Mouse (Mus musculus): ENCODE data around the gene Gpr107. TPM values are rescaled to one million over a fixed set of nuclear protein-coding genes. Genes with fewer than 3 reads are reported as not detected.

Gpr107 gene
- total RNA-seq, 2 experiments from 2014 or later: 42.5 to 48.2 TPM

DNA sequence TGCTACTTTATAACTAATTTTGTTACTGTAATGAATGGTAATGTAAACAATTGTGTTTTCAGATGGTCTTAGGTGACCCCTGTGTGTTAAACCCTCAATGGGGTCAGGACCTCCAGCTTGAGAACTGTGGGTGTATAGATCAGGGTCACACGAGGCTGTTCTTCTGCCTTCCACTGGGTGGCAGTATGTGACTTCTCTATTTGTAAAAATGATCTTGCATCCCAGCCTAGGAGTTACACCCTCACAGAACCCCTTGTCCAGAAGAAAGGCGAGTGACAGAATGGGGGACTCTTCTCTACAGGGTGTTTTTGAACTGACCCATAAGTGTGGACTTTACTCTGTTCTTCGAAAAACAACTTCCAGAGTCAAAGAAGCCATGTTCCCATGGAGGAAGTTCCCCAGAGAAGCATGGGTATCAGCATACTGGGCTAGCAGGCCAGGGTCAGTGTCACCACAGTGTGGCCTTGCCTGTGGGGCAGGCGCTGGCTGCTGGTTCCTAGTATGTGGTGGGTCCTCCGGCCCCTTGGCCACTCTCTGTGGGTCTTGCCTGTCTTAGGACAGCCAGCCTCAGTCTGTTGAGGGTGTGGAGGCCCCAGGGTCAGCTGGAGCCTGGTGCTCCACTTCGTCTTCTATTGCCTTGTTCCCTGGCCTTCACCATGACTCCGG lies 42.4 kb downstream of the Gpr107 start:
- DNase-seq (ENCODE audit: low spot score in 2 of 2): peak in 1 of 2 experiments; percentile 71

DNA sequence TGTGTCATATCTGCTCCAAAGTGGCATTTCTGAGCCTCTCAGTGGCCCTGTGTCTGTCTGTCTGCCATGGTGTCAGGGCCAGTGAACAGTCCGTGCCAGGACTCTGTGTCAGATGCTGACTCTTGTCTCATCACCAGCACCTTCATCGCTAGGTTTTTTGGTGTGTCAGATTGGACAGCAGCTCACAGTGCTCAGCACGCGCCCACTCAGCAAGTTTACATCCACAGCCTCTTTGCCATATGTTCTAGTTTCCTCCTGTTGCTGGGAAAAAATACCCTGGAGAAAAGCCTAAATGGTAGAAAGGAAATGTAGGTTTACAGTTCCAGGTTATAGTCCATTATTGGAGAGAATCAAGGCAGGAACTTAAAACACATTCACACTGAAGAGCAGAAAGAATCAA lies 46.5 kb downstream of the Gpr107 start:
- peak in 1 of 2 experiments; percentile 57 for DNase-seq (ENCODE audit: low spot score in 2 of 2)

DNA sequence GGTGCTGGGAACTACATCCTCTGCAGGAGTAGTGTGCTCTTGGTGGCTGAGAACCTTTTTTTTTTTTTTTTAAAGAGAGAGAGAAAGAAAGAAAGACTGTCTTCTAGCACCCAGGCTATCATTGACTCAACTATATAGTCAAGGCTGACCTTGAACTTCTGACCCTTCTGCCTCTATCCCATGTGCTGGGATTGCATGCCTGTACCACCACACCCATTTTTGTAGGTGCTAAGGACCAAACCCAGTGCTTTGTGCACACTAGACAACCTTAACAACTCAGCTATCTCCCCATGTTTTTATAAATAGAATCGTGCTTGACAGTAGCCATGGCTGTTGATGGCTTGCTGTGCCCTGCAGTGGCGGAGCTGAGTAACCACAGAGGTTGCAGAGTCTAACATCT lies 47.9 kb downstream of the Gpr107 start:
- no peak for DNase-seq (ENCODE audit: low spot score in 2 of 2)

DNA sequence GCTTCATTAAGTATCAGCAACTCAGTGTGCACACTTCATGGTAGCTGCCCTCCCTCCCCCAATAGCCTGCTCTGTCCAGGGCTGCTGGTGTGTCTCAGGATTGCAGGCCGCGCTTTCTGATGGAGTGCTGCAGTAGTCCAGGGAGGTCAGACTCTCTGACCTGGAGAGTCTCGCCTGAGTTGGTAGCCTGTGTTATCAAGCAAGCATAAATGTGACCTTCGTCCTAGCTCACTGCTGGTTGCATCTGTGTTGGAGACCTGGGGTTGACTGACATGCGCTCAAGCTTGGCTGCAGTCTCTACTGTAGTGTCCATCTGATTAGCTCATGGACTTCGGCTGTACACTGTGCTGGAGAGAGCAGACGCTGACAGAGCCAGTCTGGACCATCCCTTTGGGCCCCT lies 49.7 kb downstream of the Gpr107 start:
- DNase-seq (ENCODE audit: low spot score in 2 of 2): no peak

DNA sequence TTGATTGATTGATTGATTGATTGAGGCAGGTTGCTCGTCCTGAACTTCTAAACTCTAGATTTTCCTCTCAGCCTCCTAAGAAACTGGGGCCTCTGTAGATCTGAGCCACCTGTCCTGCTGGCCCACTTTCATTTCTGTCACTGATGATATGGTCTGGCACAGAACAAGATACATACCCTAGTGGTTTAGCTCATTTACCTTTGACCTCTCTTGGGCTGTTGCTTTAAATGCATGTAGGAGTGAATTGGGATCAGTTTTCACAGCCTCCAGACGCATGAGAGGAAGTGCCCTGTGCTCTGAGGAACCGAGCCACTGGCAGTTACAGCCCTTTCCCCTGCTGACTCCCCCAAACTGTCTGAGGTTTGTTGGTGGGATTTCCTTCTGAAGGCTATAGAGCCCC lies 50.2 kb downstream of the Gpr107 start:
- DNase-seq (ENCODE audit: low spot score in 2 of 2): no peak

DNA sequence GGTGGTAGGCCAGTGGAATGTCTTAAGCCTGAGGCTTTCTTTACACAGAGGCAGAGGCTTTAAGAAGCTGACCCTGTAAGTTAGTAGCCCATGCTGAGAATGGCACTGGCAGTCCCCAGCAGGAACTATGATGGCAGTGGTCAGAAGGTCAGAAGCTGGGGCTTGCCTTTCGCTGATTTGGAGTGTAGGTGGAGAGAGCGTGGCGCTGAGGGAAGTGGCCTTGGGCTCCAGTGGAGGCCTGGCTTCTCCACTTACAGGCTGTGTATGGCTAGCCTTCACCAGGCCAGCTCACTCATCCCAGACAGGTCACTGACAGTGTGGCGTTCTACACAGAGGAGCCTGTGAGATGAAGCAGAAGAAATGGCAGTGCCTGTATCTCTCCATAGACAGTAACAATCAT lies 50.8 kb downstream of the Gpr107 start:
- no peak for DNase-seq (ENCODE audit: low spot score in 2 of 2)

DNA sequence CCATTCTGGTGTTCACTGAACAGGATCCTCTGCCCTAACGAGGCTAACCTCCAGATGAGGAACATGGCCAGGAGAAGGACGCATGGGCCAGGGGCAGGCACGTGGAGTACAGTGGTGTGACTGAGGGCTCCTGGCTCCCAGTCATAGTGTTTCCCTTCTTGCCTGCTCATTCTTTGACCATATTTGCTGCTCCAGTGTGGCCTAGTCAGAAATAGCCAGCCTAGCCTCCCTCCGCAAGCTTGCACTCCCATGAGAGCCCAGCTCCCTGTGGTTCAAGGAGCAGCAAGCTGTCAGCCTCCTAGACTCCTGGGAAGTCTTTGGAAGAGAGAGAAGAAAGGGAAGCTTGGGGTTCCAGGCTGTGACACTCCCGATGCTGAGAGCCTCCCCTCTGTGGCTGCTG lies 52.6 kb downstream of the Gpr107 start:
- no peak for DNase-seq (ENCODE audit: low spot score in 2 of 2)

DNA sequence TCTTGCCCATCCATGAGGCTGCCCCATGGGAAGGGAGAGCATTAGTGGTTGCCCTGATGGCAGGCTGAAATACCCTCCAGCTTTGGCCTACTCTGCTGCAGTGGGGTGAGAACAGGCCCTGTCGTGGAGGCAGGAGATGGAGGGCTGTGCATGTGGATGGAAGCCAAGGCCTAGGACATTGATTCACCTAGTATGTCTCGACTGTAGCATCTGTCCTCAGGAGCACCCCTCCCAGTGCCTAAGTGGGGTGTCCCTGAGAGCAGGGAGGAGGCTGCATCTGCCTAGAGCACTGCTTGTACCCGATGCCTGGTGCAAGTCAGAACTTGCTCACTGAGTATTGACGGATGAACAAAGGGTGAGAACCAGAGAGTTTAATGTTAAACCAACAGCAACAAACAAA lies 54.1 kb downstream of the Gpr107 start:
- no peak for DNase-seq (ENCODE audit: low spot score in 2 of 2)

DNA sequence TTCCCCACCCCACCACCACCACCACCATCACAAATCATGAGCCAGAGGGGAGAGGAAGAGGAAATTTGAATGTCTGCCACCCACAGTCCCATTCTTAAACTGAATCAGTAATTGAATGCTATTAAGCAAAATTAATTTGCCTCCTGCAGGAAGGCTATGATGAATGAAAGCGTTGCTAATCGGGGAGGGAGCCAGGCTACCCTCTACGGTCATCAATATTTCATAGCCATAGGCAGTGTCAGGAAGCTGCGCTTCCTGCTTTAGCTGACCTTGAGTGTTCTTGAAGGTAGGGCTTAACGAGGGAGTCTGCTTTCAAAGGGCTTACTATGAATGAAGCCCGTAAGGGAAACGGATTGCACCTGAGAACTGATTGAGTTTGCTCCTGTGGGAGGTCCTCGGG lies 54.8 kb downstream of the Gpr107 start:
- DNase-seq (ENCODE audit: low spot score in 2 of 2): no peak

DNA sequence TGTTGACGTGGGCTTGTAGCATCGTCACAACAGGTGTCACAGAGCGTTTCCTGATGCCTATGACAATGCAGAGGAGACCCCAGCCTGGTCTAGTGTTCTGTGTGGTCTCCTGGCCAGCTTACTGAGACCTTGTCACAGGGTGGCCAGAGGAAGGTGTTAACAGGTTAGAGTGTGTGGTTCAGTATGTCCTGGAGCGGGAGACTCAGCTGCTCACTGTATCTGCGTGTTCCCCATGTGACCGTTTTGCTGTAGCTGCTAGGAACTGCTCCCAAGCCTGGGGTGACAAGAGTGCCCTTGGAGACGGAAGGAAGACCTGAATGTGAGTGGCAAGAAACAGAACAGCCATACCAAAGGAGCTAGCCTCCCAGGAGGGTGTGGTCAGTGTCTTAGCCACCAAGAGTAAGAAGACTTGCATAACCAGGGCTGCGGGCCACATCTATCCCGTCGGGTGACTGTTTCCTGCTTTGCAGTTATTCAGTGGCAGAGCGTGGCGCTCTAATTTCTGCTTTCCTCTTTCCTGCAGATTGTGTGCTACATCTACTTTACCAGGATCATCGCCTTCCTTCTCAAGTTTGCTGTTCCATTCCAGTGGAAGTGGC lies 56.5 kb downstream of the Gpr107 start:
- DNase-seq (ENCODE audit: low spot score in 2 of 2): no peak

DNA sequence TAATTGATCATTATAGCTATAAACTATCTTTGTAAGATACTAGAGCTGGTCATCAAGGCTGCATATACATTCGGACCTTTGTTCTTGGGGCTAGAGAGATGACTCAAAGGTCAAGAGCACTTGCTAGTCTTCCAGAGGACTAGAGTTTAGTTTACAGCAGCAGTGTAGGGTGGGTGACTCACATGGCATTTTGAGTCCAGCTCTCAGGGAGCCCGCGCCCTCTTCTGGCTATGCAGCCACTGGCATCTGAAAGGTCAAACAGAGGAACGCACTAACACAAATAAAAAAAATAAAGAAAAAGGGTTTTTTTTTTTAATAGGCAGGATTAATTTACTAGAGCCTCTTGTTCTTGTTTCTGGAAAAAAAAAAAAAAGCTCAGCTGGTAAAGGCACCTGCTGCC lies 57.4 kb downstream of the Gpr107 start:
- no peak for DNase-seq (ENCODE audit: low spot score in 2 of 2)

DNA sequence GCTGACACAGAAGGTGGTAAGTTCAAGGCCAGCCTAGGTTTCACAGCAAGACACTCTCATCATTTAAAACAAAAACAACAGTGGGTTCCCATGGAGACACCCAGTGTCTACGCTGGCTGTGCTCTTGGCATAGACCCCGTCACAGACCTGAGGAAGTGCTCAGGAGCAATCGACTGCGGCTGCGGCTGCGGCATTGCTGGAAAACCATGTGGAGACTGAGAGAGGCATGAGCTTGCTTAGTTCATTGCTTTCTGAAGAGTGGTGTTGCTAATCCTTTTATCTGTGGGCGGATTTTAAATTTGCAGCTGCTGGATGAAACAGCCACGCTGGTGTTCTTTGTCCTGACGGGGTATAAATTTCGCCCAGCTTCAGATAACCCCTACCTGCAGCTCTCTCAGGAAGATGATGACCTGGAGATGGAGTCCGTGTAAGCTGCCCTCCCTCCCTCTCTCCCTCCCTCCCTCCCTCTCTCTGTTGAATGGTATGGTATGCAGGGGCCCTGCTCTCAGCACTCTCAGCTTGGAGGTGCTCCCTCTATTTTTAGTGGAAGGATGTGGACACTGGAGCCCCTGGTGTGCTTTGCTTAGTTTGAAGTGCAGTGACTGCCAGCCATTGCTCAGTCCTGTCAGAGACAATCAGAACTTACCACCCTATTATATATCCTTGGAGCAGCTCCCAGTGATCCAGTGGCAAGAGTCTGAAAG lies 58.2 kb downstream of the Gpr107 start:
- no peak for DNase-seq (ENCODE audit: low spot score in 2 of 2)

DNA sequence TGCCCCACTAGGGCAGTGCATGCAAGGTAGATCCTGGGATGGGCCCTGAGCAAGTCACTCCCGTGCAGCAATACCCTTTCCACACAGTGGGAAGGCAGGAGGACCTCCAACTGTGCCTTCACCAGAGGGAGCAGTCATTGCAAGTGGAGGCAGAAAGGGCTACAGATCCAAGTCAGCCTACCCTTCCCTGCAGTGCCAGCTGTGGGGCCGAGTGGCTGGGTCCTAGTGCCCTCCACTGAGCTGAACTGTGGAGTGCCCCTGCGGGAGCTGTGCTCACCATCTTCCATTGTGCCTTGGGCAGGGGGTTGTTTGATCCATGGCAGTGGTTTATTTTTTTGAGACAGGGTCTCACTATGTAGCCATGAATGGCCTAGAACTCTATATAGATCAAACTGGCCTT lies 59.1 kb downstream of the Gpr107 start:
- DNase-seq (ENCODE audit: low spot score in 2 of 2): no peak

DNA sequence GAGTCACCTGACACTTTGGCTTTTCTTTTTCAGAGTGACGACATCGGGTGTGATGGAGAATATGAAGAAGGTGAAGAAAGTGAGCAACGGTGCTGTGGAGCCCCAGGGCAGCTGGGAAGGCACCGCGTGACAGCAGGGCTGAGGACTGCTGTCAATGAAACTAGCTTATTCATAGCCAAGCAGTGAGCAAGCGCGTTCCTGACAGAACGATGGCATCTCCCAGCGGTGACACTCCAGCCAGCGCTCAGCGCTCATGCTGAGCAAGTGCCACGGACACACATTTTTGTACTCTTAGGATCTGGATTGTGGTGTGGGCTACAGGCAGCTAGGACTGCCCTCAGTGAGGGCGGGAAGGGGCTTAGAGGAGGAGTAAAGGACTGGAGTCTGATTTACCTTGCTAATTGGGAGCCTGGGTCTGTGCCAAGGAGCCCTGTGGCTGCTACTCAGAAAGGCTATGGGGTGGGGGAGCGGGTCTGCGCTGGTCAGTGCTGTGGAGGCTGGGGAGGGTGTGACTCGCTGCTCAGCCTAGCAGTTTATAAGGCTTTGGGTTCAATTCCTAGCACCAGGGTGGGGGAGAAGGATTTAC lies 62.2 kb downstream of the Gpr107 start:
- DNase-seq (ENCODE audit: low spot score in 2 of 2): peak in 1 of 2 experiments; percentile 41

DNA sequence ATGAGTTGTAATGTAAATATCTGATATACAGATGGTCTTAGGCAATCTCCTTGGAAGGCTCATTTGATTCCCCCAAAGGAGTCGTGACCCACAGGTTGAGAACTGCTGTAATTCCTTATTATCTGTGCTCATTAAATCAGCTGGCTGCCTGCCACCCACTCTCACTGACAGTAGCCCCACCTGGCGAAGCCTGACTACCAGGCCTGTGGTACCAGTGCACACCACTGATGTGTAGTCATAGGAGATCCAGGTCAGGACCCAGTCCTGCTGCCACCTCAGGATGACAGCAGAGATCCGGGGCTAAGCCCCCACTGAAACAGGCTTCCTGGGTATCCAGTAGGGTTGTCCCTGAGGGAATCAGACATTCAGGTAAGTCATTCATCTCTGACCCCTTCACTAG lies 66.5 kb downstream of the Gpr107 start:
- DNase-seq (ENCODE audit: low spot score in 2 of 2): no peak

DNA sequence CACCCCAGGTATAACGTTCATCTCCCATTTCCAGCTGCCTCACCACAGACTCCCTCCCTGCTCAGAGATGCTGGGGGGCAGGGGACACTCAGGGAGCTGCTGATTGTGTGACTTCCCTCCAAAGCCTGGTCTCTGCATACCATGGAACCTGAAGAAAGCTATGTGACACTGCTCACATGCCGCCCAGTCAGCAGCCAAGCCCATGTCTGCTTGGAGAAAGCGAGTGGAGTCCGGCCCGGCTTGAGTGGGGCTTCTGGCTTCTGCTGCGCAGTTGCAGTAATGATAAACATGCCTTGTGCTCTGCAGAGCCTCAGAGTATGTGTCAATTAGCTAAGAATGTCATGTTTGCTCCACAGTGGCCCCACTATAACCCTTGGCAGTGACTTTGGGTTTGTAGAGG lies 67.4 kb downstream of the Gpr107 start:
- no peak for DNase-seq (ENCODE audit: low spot score in 2 of 2)

DNA sequence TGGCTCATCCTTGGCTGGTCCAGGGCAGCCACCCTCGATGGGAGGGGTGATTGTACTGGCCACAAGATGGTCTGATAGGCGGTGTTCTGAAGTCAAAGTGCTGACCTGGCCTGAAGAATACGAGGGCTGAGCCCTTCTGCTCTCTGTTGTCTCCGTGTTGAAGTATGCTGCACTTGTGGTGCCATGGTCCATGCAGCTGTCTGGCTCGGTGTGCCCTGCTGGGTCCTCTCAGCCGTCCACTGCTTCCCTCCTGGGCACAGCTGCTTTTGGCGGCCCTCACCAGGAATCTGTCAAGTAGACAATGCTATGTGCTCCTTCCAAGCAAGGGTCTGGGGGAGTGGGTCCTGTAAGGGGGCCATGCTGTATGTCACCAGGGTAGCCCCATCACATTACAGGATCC lies 68.7 kb downstream of the Gpr107 start:
- DNase-seq (ENCODE audit: low spot score in 2 of 2): no peak

DNA sequence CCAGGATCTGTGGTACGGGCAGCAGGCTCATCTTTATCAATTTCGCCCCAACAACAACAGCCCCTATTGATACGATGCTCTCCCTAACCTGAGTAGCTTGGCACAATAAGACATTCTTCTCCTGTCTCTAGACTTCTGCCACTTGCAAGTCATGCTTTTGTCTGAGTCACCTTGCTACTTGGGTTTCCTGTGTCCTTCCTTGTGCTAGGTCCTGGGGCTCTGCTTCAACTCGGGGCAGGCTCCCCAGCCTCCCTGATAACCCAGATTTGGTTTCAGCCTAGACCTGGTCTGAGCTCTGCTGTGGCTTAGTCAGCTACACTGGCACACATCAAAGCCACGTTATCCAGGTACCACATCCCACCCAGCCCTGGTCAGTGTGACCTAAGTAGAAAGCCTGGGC lies 69.5 kb downstream of the Gpr107 start:
- no peak for DNase-seq (ENCODE audit: low spot score in 2 of 2)

DNA sequence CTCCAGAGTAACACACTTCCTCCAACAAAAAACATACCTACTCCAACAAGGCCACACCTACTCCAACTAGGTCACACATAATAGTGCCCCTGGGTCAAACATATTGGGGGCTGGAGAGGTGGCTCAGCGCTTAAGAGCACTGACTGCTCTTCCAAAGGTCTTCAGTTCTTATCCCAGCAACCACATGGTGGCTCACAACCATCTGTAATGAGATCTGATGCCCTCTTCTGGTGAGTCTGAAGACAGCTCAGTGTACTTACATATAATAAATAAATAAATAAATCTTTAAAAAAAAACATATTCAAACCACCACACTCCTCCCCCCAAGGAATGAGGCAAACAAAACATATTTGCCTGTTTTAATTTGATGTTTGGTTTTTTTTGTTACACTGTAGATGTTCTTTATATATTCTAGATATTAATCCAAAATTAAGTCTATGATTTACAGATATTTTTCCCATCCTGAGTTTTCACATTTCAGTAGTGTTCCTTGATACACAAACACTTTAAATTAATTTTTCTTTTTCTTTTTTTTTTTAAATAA lies 76.7 kb downstream of the Gpr107 start:
- no peak for DNase-seq (ENCODE audit: low spot score in 2 of 2)

DNA sequence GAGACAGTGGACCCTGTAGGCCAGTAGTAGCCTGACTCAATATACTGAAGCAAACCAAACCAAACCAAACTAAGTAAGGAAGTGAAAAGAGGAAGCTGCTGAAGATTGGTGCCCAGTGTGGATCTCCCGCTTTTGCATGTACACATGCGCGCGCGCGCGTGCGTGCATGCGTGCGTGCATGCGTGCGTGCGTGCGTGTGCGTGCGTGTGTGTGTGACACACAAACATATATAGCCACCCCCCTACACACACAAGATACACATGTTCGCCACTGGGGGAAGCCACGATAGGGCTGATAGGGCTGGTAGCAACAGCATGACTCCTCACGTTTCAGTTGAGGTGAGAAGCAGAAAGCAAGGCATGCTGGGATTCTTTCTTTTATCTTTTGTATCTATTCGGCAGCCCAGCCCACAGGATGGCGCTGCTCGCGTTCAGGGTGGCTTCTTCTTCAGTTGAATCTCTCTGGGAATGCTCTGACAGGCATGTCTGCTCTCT lies 87.1 kb downstream of the Gpr107 start:
- peak in 1 of 2 experiments; percentile 42 for DNase-seq (ENCODE audit: low spot score in 2 of 2)

DNA sequence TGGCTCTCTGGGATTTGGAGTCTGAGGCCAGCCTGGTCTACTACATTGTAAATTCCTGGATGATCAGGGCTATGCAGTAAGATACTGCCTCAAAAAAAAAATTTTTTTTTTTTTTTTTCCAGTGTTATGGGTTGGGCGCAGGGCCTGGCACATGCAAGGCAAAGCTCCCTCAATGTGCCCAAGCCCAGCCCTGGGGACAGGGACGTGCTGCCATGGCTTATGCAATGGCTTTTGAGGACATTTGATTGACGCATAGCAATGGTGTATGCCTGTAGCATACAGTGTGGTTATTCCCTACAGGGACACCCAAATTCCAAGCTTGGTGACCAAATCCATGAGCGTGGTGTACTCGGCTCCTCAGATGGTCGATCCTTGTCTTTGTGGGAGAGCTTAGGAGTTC lies 87.7 kb downstream of the Gpr107 start:
- no peak for DNase-seq (ENCODE audit: low spot score in 2 of 2)

DNA sequence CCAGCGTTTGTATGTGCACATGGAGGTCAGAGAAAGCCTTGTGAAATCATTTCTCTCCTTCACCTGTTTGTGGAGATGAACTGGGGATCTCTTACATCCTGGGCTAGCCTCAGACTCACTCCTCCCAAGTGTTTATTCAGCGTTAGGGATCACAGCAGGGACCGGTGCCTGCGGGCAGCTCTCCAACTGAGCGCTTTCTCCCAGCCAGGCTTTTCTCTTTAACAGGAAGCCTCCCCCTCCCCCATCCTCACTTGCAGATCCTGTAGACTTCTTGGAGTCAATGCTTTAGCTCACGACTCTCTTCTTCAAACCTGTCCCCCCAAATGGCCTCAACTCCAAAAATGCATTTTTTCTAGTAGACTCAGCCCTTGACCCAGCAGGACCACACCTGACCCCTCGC lies 89.5 kb downstream of the Gpr107 start:
- no peak for DNase-seq (ENCODE audit: low spot score in 2 of 2)

Measured in layer of hippocampus, adult 18-20 months (tissue).